Mouse (Mus musculus): ENCODE results near the gene Itga6. TPM values are rescaled to one million over a fixed set of nuclear protein-coding genes. Genes with fewer than 3 reads are reported as not detected.

Gene Itga6
- total RNA-seq, 2 experiments from 2014 or later = 19.2 to 19.4 TPM

GRCm38 (mm10) chr2:71760091-71760490, 14.7 kb downstream of the Itga6 start:
- no peak for DNase-seq (ENCODE audit: low spot score in 2 of 2)

- DNase-seq (ENCODE audit: low spot score in 2 of 2) = no peak
Observed at GRCm38 (mm10) chr2:71761081-71761480, 15.7 kb downstream of the Itga6 start.

GRCm38 (mm10) chr2:71764525-71764924, 19.1 kb downstream of the Itga6 start:
- no peak for DNase-seq (ENCODE audit: low spot score in 2 of 2)

- no peak for DNase-seq (ENCODE audit: low spot score in 2 of 2)
Observed at GRCm38 (mm10) chr2:71764961-71765735, 19.7 kb downstream of the Itga6 start.

GRCm38 (mm10) chr2:71766007-71766406, 20.6 kb downstream of the Itga6 start:
- DNase-seq (ENCODE audit: low spot score in 2 of 2) = no peak

- no peak for DNase-seq (ENCODE audit: low spot score in 2 of 2)
Observed at GRCm38 (mm10) chr2:71767019-71767610, 21.7 kb downstream of the Itga6 start.

- no peak for DNase-seq (ENCODE audit: low spot score in 2 of 2)
Observed at GRCm38 (mm10) chr2:71771762-71772161, 26.3 kb downstream of the Itga6 start.

GRCm38 (mm10) chr2:71773714-71774113, 28.3 kb downstream of the Itga6 start:
- no peak for DNase-seq (ENCODE audit: low spot score in 2 of 2)

GRCm38 (mm10) chr2:71774246-71774951, 29.0 kb downstream of the Itga6 start:
- DNase-seq (ENCODE audit: low spot score in 2 of 2) = no peak

- DNase-seq (ENCODE audit: low spot score in 2 of 2) = peak; percentile 60 to 73
Observed at GRCm38 (mm10) chr2:71775201-71775611, 29.8 kb downstream of the Itga6 start.

GRCm38 (mm10) chr2:71779266-71779888, 34.0 kb downstream of the Itga6 start:
- no peak for DNase-seq (ENCODE audit: low spot score in 2 of 2)

- no peak for DNase-seq (ENCODE audit: low spot score in 2 of 2)
Observed at GRCm38 (mm10) chr2:71780016-71780415, 34.6 kb downstream of the Itga6 start.

- DNase-seq (ENCODE audit: low spot score in 2 of 2) = no peak
Observed at GRCm38 (mm10) chr2:71785260-71785659, 39.8 kb downstream of the Itga6 start.

GRCm38 (mm10) chr2:71786060-71786459, 40.6 kb downstream of the Itga6 start:
- no peak for DNase-seq (ENCODE audit: low spot score in 2 of 2)

GRCm38 (mm10) chr2:71786591-71787155, 41.3 kb downstream of the Itga6 start:
- DNase-seq (ENCODE audit: low spot score in 2 of 2) = peak in 1 of 2 experiments; percentile 32

GRCm38 (mm10) chr2:71787156-71787590, 41.8 kb downstream of the Itga6 start:
- peak; percentile 6 to 27 for DNase-seq (ENCODE audit: low spot score in 2 of 2)

GRCm38 (mm10) chr2:71787591-71788460, 42.4 kb downstream of the Itga6 start:
- no peak for DNase-seq (ENCODE audit: low spot score in 2 of 2)

- no peak for DNase-seq (ENCODE audit: low spot score in 2 of 2)
Observed at GRCm38 (mm10) chr2:71790752-71791151, 45.3 kb downstream of the Itga6 start.

- no peak for DNase-seq (ENCODE audit: low spot score in 2 of 2)
Observed at GRCm38 (mm10) chr2:71791203-71791602, 45.8 kb downstream of the Itga6 start.

- DNase-seq (ENCODE audit: low spot score in 2 of 2) = no peak
Observed at GRCm38 (mm10) chr2:71794139-71794538, 48.7 kb downstream of the Itga6 start.

Measured in layer of hippocampus, adult 18-20 months (tissue).